Mouse (Mus musculus): ENCODE measurements around the gene Tmem86a. TPM values are rescaled to one million over a fixed set of nuclear protein-coding genes. Genes with fewer than 3 reads are reported as not detected.
A peak's percentile ranks its signal among the peaks of the same experiment; 100 is the strongest.

Tmem86a gene
- total RNA-seq, 2 experiments from 2014 or later: 14.4 to 16.8 TPM

DNA sequence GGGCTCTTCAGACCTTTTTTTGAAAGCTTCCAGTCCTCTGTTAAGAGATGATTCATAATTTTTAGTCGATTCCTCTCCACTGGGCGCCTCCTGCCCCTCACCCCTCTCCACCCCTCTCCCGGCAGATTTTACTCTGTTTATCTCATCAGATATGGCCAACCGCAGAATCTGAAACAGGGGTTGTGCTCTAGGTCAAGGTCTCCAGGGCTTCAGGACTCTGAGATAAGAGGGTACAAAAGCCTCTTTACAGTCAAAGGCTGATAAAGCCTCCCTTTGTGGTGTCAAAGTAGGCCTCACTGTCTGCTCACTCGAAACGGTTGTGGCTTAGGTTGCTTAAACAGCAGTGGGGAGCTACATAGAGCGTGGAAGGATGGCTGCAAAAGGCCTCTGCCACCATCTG is 8.9 kb downstream of the Tmem86a start:
- no peak for DNase-seq (ENCODE audit: extremely low spot score in 1 of 2, low spot score in 2 of 2)
- intact Hi-C loops (cut with DNase I): no loop called here

DNA sequence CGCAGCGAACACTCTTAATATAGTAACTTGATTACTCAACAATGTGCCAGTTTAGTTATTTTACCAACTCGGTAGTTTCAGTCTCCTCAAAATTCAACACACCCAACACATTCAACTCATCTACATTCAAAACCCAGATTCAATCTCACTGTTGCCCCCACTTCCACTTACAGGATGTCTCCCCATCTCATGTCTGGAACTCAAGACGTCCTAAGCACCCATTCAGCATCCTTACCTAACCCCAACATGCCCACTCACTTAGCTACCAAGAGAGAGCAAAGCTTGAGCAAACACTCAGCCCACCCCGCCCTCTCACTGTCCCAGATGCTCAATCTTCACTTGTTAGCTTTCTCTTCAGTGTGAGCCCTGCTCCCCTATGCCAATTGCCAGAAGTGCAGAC is 11.2 kb downstream of the Tmem86a start:
- no peak for DNase-seq (ENCODE audit: extremely low spot score in 1 of 2, low spot score in 2 of 2)
- intact Hi-C loops (cut with DNase I): no loop called here

DNA sequence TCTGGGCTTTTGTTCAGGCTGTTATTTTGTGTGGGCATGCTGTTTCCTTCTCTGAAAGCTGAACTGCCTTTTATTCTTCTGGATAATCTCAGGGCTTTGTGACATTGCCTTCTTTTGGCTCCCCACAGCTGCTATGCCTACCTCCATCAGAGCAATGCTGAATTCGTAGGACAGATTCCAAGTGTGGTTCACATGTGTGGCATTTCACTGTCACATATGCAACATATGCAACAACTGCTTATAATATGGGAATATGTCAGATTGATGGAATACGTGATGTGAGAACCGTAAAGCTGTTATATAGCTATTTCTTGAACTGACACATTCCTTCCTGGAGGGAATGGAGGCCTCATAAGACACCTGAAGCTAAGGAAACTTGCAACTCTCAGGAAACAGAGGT is 16.5 kb downstream of the Tmem86a start:
- intact Hi-C loops (cut with DNase I): no loop called here
- DNase-seq (ENCODE audit: extremely low spot score in 1 of 2, low spot score in 2 of 2): no peak

DNA sequence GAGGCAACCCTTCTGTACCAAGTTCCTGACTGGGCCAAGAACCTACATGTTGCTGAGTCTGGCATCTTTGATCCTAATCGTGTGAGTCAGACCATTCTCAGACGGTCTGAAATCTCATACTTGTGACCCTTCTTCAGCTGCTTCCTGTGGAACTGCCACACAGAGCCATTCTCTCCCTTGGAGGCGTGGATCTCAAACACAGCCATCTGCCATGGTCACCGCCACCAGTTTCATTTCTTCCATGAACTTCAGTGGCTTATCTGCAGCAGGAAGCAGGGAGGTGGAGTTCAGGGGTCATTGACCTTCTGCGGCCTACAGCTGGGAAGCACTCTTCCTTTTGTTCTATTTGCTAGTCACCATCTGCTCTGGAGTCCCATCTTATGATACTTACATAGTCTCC is 17.5 kb downstream of the Tmem86a start:
- intact Hi-C loops (cut with DNase I): no loop called here
- no peak for DNase-seq (ENCODE audit: extremely low spot score in 1 of 2, low spot score in 2 of 2)

DNA sequence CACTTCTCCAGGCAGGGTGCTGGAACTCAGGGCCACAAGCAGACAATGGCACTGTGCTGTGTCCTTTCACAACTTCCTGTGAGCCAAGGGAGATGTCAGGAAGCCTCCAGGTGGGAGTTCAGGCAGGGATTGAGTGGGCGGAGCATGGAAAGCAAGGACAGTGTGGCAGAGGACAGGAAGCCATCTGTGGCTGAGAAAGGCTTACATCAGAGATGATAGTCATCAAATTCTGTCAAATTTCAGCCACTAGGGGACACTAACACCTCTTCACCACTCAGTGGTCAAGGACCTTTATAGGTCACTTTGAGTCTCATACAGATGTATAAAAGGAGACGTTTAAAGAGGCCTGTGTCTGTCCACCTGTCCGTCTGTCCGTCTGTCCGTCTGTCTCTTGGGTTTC is 22.1 kb downstream of the Tmem86a start:
- DNase-seq (ENCODE audit: extremely low spot score in 1 of 2, low spot score in 2 of 2): no peak
- intact Hi-C loops (cut with DNase I): no loop called here

DNA sequence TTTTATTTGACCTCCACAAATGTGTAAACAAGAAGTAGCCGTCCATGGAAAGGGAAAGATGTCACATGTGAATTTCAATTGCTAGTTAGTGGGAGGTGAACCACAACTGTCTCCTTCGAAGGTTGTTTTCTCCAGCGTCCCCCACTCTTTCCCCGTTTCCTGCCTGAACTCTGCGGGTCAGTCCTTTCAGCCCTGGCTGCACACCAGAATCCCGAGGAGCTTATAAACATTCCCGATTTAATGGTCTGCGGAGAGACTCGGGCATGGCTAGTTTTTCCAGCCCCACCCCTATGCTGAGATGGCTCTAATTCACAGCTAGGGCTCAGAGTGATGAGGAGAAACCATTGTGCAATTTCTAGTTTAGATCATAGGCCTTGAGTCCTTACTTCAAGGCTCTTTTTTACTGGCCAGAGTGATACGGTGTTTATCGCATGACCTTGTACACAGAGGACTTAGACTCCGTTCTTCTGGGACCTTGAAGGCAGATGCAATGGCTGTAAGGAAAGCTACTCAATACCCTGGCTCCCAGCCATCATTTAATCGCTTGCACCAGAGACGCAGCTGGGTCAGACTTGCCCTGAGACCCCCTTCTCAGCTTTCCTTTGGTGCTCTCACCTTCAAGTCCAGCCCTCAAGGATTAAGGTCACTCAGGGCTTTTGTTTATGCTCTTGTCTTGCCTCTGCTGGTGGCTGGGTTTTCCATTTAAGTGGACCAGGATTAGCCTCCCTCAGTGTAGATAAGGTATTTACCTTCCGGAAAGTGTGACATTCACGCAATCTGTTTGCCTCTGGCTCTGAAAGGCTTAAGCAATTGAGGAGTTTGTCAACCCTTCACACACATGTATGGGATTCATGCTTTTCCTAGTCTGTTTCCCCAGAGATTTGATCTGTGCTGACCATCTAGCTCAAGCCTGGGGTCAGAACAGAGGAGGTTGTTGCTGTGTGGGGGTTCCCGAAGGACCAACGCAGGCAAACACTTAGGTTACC is 23.4 kb downstream of the Tmem86a start:
- intact Hi-C loops (cut with DNase I): no loop called here
- peak in 1 of 2 experiments; percentile 60 for DNase-seq (ENCODE audit: extremely low spot score in 1 of 2, low spot score in 2 of 2)

DNA sequence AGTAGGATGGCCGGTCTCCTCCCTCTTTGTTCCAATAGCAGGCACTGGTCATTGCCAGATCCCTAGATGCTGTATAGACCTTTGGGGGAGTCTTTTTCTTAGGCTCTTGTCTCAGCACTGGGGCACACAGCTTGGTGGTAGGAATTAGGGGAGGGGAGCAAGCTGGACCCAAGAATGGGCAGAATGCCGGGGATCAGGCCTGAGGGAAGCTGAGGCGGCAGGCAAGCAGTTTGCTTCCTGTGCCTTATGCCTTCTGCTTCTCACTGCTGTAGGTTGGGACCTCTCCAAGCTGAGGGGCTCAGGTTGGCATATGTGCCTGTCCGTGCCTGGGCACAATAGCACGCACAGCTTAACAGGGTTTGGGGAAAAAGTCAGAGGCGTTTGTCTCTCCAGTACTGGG is 25.8 kb downstream of the Tmem86a start:
- peak in 1 of 2 experiments; percentile 56 for DNase-seq (ENCODE audit: extremely low spot score in 1 of 2, low spot score in 2 of 2)
- intact Hi-C loops (cut with DNase I): no loop called here

DNA sequence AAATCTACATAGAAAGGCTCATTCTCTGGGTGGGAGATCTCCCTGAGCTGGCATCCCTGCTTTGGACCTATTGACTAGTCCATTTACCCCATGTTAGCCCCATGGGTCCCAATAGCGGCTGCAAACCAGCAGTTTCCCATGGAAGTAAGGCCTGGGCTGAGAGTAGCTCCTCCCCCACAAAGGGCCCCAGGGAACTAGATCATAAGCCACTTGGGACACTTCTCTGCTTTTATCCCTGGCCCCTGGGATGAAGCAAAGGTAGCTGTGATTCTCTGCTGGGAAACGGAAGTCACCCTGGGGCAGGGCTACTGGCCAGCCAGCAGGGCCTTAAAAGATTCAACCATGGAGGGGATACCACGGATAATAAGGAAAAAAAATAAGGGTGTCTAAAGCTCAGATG is 26.3 kb downstream of the Tmem86a start:
- peak in 1 of 2 experiments; percentile 46 for DNase-seq (ENCODE audit: extremely low spot score in 1 of 2, low spot score in 2 of 2)
- intact Hi-C loops (cut with DNase I): no loop called here

DNA sequence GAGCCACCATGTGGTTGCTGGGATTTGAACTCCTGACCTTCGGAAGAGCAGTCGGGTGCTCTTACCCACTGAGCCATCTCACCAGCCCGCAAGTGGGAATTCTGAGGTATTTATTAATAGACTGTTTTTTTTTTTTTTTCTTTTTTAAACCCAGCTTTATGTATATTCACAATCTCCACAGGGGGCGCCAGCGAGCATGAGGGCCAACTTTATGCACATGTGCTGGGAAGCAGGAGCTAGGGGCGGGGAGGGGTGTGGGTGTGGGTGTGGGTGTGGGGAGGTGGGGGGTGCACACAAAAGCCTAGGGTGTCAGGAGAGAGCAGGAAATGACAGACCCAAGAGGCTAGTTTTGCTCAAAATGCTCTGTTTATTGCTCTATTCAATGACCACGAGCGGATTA is 27.1 kb downstream of the Tmem86a start:
- intact Hi-C loops (cut with DNase I): no loop called here
- peak in 1 of 2 experiments; percentile 82 for DNase-seq (ENCODE audit: extremely low spot score in 1 of 2, low spot score in 2 of 2)

DNA sequence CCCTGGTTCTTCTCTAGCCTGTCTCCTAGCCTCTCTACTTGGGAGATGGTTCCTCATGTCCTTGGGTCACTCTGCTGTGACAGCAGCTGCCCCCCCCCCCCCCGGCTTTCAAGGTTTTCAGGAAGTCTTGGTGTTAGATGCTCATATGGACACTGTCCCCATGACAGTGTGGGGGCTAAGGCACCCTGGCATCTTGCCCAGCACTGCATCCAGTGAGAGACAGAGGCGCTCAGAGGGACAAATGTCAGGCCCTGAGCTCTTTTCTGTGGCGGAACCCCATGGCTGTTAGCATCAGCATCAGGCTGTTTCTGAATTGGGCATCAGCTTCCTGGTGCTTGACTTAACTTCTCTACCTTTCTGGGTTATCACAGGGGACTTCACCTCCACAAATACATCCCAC is 30.5 kb downstream of the Tmem86a start:
- peak in 1 of 2 experiments; percentile 70 for DNase-seq (ENCODE audit: extremely low spot score in 1 of 2, low spot score in 2 of 2)

DNA sequence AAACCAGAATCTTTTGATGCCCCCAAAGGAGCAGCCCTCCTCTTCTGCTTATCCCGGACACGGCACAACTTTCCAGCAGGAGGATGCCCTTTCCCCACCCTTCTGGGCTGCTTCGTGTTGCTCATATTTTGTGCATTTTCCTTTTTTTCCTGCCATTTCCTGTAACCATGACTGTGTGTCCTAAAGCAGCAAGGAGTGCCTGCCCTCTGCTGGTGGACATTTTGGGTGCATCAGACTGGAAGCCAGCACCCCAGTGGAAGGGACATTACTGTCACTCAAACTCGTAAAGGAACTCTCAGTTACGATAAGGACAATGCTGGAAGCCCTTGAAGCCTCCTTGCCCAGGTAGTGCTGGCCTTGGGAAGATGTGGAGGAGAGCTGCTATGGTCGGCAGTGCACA is 30.9 kb downstream of the Tmem86a start:
- peak; percentile 68 to 82 for DNase-seq (ENCODE audit: extremely low spot score in 1 of 2, low spot score in 2 of 2)
- intact Hi-C loops (cut with DNase I): loop anchor here (2.0 to 5.0 kb wide), 2 partner anchors 58 to 119 kb away; no protein-coding TSS in a partner anchor

More for the DNA sequence above, 30.5 kb downstream of the Tmem86a start:
- intact Hi-C loops (cut with DNase I): loop anchor here (2.0 to 5.0 kb wide), 2 partner anchors 58 to 119 kb away; no protein-coding TSS in a partner anchor

DNA sequence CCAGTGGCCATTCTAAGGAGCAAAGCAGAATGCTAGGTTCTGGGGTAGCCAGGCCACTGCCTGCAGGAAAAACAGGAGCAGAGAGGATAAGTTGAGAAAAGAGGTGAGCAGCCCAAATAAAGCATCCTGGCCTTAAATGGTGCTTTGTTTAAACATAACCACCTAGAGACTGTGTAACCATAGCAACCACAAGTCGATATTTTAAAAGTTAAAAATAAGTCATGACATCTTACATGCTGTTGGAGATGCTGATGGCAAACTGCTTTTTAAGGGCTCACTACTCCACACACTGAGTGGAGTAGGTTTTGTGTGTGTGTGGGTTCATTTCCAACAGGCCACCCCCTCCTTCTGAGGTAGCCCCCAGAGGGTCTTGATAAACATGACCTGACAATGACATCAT is 34.7 kb downstream of the Tmem86a start:
- no peak for DNase-seq (ENCODE audit: extremely low spot score in 1 of 2, low spot score in 2 of 2)
- intact Hi-C loops (cut with DNase I): no loop called here

DNA sequence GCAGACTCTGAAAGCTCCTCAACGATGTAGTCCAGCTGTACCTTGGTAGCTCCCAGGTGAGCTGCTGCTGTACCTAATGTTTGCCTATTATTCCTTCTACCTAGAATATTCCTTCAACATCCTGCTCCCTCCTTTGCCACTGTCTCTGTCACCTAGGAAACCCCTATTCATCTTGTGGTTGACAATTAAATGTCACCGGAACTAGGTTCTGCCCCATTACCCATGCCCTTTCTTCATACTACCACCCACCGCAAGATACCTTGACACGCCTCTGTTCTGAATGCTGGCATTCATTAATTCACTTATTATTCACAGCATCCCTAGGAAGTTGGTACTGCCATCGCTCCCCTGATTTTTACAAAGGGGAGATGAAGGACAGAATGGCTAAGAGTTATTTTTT is 43.5 kb downstream of the Tmem86a start:
- DNase-seq (ENCODE audit: extremely low spot score in 1 of 2, low spot score in 2 of 2): no peak
- intact Hi-C loops (cut with DNase I): no loop called here

DNA sequence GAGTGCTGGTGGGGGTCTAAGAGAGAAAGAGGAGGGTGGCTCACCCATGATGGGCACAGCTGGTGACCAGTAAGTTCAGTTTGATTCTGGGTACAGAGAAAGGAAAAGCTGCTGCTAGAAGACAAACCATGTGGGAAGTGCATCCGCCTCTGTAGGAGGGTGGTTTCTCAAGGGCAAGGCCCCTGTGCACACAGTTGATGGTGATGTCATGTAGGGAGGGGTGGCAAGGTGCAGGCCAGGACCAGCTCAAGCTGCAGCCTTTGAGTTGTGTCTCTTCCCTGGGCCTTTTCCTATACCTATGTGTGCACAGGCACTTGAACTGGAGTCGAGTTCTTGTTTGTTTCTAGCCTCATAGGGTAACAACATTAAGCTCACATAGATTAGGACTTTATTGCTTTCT is 44.6 kb downstream of the Tmem86a start:
- no peak for DNase-seq (ENCODE audit: extremely low spot score in 1 of 2, low spot score in 2 of 2)
- intact Hi-C loops (cut with DNase I): loop anchor here (5.0 kb wide), 1 partner anchor 37 kb away; the partner anchor contains the start of gene Ptpn5

DNA sequence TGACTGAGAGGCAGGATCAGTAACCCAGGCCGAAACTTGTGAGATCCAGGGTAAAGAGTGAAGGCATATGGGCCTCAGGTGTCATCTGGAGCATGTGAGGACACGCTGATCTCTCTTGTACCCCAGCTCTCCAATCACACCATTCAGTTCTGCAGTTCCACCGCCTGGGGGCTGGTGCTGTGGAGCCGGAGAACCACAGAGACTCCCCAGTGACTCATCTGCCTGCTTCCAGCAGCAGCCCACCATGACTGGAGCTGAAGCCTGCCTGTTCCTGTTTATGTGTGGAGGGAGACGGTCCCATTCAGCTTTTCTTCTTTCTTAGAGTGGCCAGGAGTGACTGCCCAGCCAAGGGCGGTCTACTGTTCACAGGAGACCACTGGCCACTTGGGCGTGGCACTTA is 47.6 kb downstream of the Tmem86a start:
- intact Hi-C loops (cut with DNase I): loop anchor here (5.0 kb wide), 1 partner anchor 34 kb away; the partner anchor contains the start of gene Ptpn5

DNA sequence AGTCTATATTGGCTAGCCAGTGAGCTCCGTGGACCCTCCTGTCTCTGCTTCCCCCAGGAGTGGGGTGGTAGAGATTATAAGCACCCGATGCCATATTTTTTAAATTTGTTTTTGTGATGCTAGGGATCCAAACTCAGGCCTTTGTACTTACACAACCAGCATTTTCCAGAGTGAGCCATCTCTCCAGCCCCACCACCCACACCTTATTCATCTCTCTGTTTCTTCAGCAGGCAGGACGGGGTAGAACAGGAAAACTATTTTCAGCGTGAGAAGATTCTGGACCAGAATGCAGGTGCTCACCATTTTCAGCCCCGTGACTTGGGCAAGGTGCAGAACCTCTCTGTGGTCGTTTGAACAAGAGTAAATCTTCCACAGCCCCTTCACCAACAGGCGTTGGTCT is 48.9 kb downstream of the Tmem86a start:
- intact Hi-C loops (cut with DNase I): loop anchor here (5.0 kb wide), 1 partner anchor 33 kb away; the partner anchor contains the start of gene Ptpn5
- DNase-seq (ENCODE audit: extremely low spot score in 1 of 2, low spot score in 2 of 2): no peak

More for the DNA sequence above, 47.6 kb downstream of the Tmem86a start:
- DNase-seq (ENCODE audit: extremely low spot score in 1 of 2, low spot score in 2 of 2): no peak

DNA sequence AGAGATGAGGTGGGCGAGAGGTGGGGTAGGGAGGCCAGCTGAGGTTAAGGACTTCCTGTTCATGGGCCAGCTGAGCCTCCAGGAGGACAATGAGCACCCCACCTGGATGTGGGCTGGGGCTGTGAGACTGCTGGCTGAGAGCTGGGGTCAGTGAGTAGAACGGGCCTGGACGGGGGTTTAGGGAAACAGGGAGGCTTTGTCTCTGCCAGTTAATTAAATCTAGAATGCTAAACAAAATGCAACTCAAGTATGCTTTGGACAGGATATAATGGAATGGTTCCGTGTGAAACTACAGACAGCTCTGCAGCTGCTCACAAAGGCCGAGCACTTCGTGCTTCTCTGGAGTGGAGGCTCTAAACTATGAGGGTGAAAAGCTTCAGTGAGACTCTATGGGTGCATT is 50.2 kb downstream of the Tmem86a start:
- no peak for DNase-seq (ENCODE audit: extremely low spot score in 1 of 2, low spot score in 2 of 2)
- intact Hi-C loops (cut with DNase I): no loop called here

DNA sequence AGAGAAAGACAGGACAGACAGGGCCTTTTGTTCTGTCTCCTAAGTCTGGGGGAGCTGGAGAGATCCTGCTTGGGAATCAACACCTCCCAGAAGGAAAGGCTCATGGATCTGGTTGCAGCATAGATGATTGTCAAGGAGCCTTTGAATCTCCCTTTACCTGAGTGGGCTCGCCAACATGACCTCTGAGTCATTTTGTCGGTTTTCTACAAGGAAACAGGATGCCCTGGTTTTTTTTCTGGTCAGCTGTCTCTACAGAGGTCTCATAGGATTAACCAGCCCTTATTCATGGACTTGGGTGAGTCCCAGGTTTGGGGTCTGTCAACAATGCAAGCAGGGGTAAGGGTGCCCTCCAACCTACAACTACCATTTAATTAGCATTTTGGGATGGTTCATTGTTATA is 52.6 kb downstream of the Tmem86a start:
- DNase-seq (ENCODE audit: extremely low spot score in 1 of 2, low spot score in 2 of 2): no peak
- intact Hi-C loops (cut with DNase I): no loop called here

DNA sequence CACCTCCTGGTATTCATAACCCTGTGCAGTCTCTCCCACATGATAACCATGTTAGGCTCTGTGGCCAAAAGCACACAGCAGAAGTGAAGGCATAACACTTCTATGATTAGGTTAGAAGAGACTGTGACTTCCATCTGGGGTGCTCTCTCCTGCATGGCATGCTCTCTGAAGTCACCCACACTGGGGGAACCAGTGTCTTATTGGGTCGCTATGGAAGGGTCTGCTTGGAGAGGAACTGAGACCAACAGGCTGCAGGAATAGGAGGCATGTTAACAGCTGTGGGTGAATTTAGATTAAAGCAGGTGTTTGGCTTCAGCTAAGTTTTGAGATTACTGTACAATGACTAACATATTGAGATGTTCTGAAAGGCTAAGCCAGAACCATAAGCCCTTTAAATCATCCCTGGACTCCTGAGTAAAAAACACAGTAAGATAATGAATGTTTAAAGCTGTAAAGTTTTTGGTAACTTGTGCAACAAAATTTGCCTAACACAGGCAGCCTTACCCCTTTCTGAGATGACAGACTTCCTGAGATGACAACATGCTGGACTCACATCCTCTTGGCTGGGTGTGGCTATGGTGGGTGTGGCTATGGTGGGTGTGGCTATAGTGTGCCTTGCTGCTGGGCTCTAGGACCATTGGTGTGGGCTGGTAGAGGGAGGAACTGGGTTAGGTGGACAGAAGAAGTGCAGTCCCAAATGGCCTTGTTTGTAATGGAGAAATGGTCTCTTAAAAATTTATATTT is 53.4 kb downstream of the Tmem86a start:
- DNase-seq (ENCODE audit: extremely low spot score in 1 of 2, low spot score in 2 of 2): no peak
- intact Hi-C loops (cut with DNase I): no loop called here
